Mouse (Mus musculus) stomach, embryonic 14.5 days (tissue): ENCODE measurements around the gene Gm21885. TPM values are rescaled to one million over a fixed set of nuclear protein-coding genes. Genes with fewer than 3 reads are reported as not detected.

Source experiments
- ATAC-seq: fragments of 200-750 bp; cut with Nextera tagmentation; 2 replicates; pipeline ENCODE4 v1.8.0; 2017; ENCODE audit warnings: low read depth, moderate TSS enrichment; ENCODE audit not compliant: insufficient number of reproducible peaks, insufficient read depth, low FRiP score
- H3K27ac ChIP-seq: fragments of 300-500 bp; sonication (generic); 2 replicates; pipeline ENCODE4 v1.5.1; 2014; ENCODE audit warnings: mild to moderate bottlenecking, low read length, moderate library complexity, mixed read lengths
- H3K27me3 ChIP-seq: fragments of 300-500 bp; sonication (generic); 2 replicates; pipeline ENCODE4 v1.6.1; 2014; ENCODE audit warnings: low read length, control low read depth, mixed read lengths; ENCODE audit not compliant: control insufficient read depth, insufficient read depth
- H3K36me3 ChIP-seq: fragments of 300-500 bp; sonication (generic); 2 replicates; pipeline ENCODE4 v1.6.1; 2014; ENCODE audit warnings: mild to moderate bottlenecking, control low read depth, low read length, moderate library complexity, mixed read lengths; ENCODE audit not compliant: control insufficient read depth, insufficient read depth
- H3K4me1 ChIP-seq: fragments of 300-500 bp; sonication (generic); 2 replicates; pipeline ENCODE4 v1.6.1; 2014; ENCODE audit warnings: low read length, control low read depth, mixed read lengths; ENCODE audit not compliant: control insufficient read depth, insufficient read depth
- H3K4me2 ChIP-seq: fragments of 300-500 bp; sonication (generic); replicated peaks from 2 replicates; pipeline ENCODE4 v1.6.1; 2014; ENCODE audit warnings: low read depth, low read length, control low read depth
- H3K4me3 ChIP-seq: fragments of 300-500 bp; sonication (generic); 2 replicates; pipeline ENCODE4 v1.5.1; 2014; ENCODE audit warnings: low read depth, low read length, control low read depth
- H3K9ac ChIP-seq: fragments of 300-500 bp; sonication (generic); replicated peaks from 2 replicates; pipeline ENCODE4 v1.6.1; 2014; ENCODE audit warnings: low read depth, mild to moderate bottlenecking, control low read depth, low read length, moderate library complexity, mixed read lengths
- H3K9me3 ChIP-seq: fragments of 300-500 bp; sonication (generic); 2 replicates; pipeline ENCODE4 v1.6.1; 2016; ENCODE audit warnings: low read depth, low read length, control low read depth; ENCODE audit not compliant: control insufficient read depth
- WGBS: fragments of 180-500 bp; shearing (Covaris S2); extraction: QIAGEN DNeasy Blood & Tissue Kit; methylation state at CpG from one replicate; pipeline ENCODE4 v1.1.7; 2014; 5-methylcytosine and 5-hydroxymethylcytosine counted together
- polyA plus RNA-seq: library from polyadenylated mRNA; unstranded; fragments of >200 nt; fragmentation: Nextera tagmentation; extraction: Ambion mirVana; gene quantifications from 2 replicates; pipeline ENCODE4 v1.2.1, GENCODE M21; 2014

Gene Gm21885
- polyA plus RNA-seq, 1 experiment from 2014 or later = 0.56 TPM

DNA sequence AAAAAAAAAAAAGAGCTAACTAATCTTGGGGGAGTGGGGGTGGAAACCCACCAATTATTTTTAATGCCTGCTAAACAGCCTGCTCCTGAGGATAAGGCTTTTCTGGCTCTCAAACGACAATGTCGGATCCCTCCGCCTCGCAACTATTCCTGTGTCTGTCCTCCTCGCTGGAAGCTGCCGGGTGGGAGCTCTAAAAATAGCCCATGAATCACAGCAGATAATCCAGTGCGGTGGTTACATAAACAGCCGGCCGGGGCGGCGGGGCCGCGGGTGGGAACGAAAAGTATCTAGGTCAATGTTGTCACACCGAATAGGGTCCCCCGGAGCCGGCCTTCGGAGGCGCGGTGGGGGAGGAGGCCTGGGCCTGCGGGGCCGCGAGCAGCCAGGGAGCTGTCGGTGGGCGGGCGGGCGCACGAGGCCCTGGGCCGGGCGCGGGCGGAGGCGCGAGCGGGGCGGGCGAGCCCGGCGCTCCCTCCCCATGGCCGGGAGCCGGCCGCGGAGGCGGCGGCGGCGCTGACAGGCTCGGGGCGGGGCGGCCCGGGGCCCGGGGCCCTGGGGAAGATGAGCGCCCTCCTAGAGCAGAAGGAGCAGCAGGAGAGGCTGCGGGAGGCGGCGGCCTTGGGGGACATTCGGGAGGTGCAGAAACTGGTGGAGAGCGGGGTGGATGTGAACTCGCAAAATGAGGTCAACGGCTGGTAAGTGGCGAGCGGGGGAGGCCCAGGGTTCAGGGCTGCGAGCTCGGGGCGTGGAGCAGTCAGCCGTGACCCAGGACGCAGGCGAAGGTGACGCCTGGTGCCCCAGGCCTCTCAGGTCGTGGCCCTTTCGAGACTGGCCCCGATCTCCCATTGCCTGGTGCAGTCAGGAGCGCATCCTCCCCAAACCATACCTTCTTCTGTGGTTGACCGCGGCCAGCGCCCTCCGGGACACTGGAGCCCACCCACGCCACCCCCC is 46.3 kb downstream of the Gm21885 start, which contains the start of gene Ankrd40:
Gene Ankrd40 (plus strand): TSS at position 309 of the 951 bp plus-strand sequence.
- Histone ChIP-seq H3K4me2 (peak within 1 kb of the TSS; percentile 76), H3K4me1 (peaks cover 21% of the 10 kb centered on the region), H3K9ac (peak within 1 kb of the TSS; percentile 92), H3K9me3 (no peaks in the 10 kb centered on the region), H3K27me3 (no peaks in the 10 kb centered on the region), H3K4me3 (peak within 1 kb of the TSS; percentile 76), H3K27ac (peak within 1 kb of the TSS; percentile 97), H3K36me3 (peaks cover 5% of the 10 kb centered on the region; the same call in 1 of the 2 replicates)
- WGBS = under 1% methylated on average over 75 of the region's 78 CpGs
- ATAC-seq = peak; percentile 91

DNA sequence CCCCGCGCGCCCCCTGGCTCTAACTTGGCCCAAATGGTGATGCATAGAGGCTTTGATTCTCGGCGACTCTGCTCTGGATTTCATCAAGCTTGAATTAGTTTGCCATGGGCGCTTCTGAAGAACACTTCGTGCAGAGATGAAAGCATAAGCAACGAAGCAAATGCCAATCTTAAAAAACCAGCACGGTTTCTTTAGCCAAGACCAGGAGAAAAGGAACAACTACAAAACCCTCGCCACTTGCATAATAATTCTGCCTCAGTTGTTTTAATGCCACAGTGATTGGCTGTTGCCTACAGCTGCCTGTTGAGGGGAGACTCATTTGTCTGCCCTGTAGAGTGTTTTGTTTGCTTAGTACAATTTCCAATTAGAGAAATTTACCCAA is 47.0 kb downstream of the Gm21885 start:
- Histone ChIP-seq H3K9ac (peak overlapping the region; percentile 92), H3K36me3 (peaks cover 5% of the 10 kb centered on the region; the same call in 1 of the 2 replicates), H3K27ac (peak overlapping the region; percentile 97), H3K4me1 (peaks cover 21% of the 10 kb centered on the region), H3K27me3 (no peaks in the 10 kb centered on the region), H3K9me3 (no peaks in the 10 kb centered on the region), H3K4me3 (peak overlapping the region; percentile 76), H3K4me2 (peak overlapping the region; percentile 76)
- ATAC-seq = no peak
- 2% methylated on average over 10 of the region's 10 CpGs for WGBS

DNA sequence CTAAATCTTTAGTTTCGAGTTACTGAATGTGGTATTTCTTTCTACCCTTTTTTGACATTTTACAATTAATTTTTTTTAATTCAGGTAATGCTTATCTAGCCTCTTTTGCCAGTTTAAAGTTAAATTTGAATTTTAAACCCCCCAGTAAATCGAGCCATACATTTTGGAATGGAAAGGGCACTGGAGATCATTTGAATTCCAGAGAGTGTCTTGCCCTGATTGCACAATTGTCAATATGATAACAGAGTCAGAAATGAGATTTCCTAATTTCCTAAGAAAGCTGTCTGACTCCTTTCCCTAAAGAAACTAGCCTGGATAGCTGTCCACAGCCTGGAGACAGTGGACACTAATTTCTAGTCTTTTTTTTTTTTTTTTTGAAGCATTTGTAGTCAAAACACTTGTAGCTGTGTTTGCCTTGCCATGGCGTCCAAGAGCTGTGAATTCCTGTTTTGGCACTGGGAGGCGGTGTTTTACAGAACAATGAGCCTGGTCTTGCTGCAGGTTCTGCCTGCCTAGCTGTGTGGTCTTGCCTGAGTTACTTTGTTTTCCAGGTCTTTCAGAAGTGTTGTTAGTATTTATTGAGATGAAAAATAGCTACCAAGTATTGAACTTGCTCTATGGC is 47.7 kb downstream of the Gm21885 start:
- Histone ChIP-seq H3K9me3 (no peaks in the 10 kb centered on the region), H3K9ac (no peak overlapping the region), H3K4me2 (peak overlapping the region; percentile 76; the same call in 1 of the 2 replicates), H3K4me1 (peaks cover 21% of the 10 kb centered on the region), H3K27ac (no peak overlapping the region), H3K36me3 (peaks cover 7% of the 10 kb centered on the region; the same call in 1 of the 2 replicates), H3K4me3 (no peak overlapping the region), H3K27me3 (no peaks in the 10 kb centered on the region)
- WGBS = 52% methylated on average over 4 of the region's 4 CpGs
- ATAC-seq = no peak

DNA sequence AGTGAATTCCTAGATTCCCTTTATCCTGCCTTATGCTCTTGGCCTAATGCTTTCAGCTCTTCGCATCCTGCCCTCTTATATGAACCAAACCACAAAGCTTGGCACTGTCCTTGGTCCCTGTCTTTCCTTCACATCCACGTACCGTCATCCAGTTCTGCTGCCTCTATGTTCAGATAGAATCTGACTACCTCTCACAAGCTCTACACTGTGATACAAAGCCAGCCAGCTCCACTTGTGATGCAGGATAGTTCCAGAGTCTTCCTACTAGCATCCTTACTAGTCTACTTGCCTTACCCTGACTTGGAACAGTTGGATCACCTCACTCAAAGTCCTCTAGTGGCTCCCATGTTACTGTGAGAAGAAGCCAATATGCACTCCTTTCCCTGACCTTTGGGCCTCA is 48.5 kb downstream of the Gm21885 start:
- WGBS = 81% methylated on average over 3 of the region's 3 CpGs
- H3K4me1 ChIP-seq = peaks cover 21% of the 10 kb centered on the region
- peaks cover 13% of the 10 kb centered on the region for H3K36me3 ChIP-seq
- H3K9me3 ChIP-seq = no peaks in the 10 kb centered on the region
- H3K9ac ChIP-seq = no peak overlapping the region
- no peak for ATAC-seq
- H3K4me2 ChIP-seq = no peak overlapping the region
- H3K4me3 ChIP-seq = no peak overlapping the region
- H3K27me3 ChIP-seq = no peaks in the 10 kb centered on the region
- H3K27ac ChIP-seq = no peak overlapping the region

DNA sequence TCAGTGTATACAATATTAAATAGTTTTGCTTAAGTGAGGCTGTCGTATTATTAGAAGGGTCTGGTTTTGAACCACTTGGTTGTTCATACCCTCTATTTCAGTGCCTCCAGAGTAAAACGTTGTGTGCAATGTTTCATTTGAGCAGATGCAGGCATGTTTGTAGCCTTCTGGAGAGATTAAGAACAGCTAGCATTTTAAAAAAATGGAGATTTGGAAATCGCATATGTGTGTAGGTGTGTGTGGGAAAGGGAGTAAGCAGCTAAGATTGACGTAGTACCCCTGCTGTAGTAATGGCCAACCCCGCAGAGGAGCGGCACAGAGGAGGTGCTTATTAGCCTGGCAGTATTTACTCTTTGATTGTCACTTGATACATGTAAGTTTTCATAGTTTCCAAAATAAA is 51.1 kb downstream of the Gm21885 start:
- Histone ChIP-seq H3K27ac (no peak overlapping the region), H3K4me2 (no peak overlapping the region), H3K4me3 (no peak overlapping the region), H3K36me3 (peaks cover 18% of the 10 kb centered on the region), H3K27me3 (no peaks in the 10 kb centered on the region), H3K9me3 (no peaks in the 10 kb centered on the region), H3K9ac (no peak overlapping the region), H3K4me1 (peaks cover 14% of the 10 kb centered on the region)
- ATAC-seq = no peak
- 71% methylated on average over 6 of the region's 6 CpGs for WGBS

- no peak overlapping the region for H3K27ac ChIP-seq
- peaks cover 34% of the 10 kb centered on the region for H3K36me3 ChIP-seq
- peak; percentile 53; the same call in 1 of the 2 replicates for ATAC-seq
- 90% methylated on average over 8 of the region's 8 CpGs for WGBS
- no peak overlapping the region for H3K4me3 ChIP-seq
- no peaks in the 10 kb centered on the region for H3K27me3 ChIP-seq
- no peak overlapping the region for H3K4me2 ChIP-seq
- H3K4me1 ChIP-seq = peaks cover 11% of the 10 kb centered on the region
- no peaks in the 10 kb centered on the region for H3K9me3 ChIP-seq
- H3K9ac ChIP-seq = no peak overlapping the region
Measured at GRCm38 (mm10) chr11:94334386-94334968, 52.8 kb downstream of the Gm21885 start.

Other genes starting within 250 kb of the Gm21885 start
- gene Tob1, start 70.4 kb upstream of the Gm21885 start, polyA plus RNA-seq = 24.2 and 30.5 TPM in 2 replicates
- gene Wfikkn2, start 35.9 kb upstream of the Gm21885 start, polyA plus RNA-seq = 1.3 and 1.6 TPM in 2 replicates
- 116 and 124 TPM in 2 replicates for gene Luc7l3, start 40.1 kb downstream of the Gm21885 start, polyA plus RNA-seq
- gene Ankrd40, start 46.1 kb downstream of the Gm21885 start, polyA plus RNA-seq = 17.4 and 19.2 TPM in 2 replicates
- gene Abcc3, start 111.1 kb downstream of the Gm21885 start, polyA plus RNA-seq = 4.5 and 5.8 TPM in 2 replicates
- 13.5 and 17.6 TPM in 2 replicates for gene Cacna1g, start 192.3 kb downstream of the Gm21885 start, polyA plus RNA-seq
- gene Spata20, start 204.3 kb downstream of the Gm21885 start, polyA plus RNA-seq = 0.13 and 0.48 TPM in 2 replicates
- gene Epn3, start 218.1 kb downstream of the Gm21885 start, polyA plus RNA-seq = 7.5 and 11.1 TPM in 2 replicates
- 1.6 and 2.1 TPM in 2 replicates for gene Mycbpap, start 239.9 kb downstream of the Gm21885 start, polyA plus RNA-seq